Mouse (Mus musculus) heart, postnatal 0 days (tissue): ENCODE measurements at regions not wholly inside any gene's neighbourhood (a gene's known extent, or its start where the extent isn't known, plus 50 kb on each side); places are given as distances from the start of the nearest gene placed in this dataset.
A peak's percentile ranks its signal among the peaks of the same experiment; 100 is the strongest.

Experiments
- ATAC-seq: fragments of 200-750 bp; cut with Nextera tagmentation; 2 replicates; pipeline ENCODE4 v1.8.0; 2017; ENCODE audit warnings: low read depth, moderate number of reproducible peaks, moderate library complexity; ENCODE audit not compliant: insufficient read depth
- DNase-seq: peaks from one replicate; pipeline ENCODE4 v3.0.0-alpha.2; 2016; ENCODE audit warnings: low spot score
- H3K27ac ChIP-seq: fragments of 300-500 bp; sonication (generic); 2 replicates; pipeline ENCODE4 v1.5.1; 2014; ENCODE audit warnings: low read depth, mild to moderate bottlenecking
- H3K27me3 ChIP-seq: fragments of 300-500 bp; sonication (generic); 2 replicates; pipeline ENCODE4 v1.6.1; 2014; ENCODE audit warnings: low read length, mixed read lengths; ENCODE audit not compliant: control insufficient read depth, insufficient read depth
- H3K36me3 ChIP-seq: fragments of 300-500 bp; sonication (generic); replicated peaks from 2 replicates; pipeline ENCODE4 v1.6.1; 2014; ENCODE audit warnings: low read length, mixed read lengths; ENCODE audit not compliant: control insufficient read depth, insufficient read depth
- H3K4me1 ChIP-seq: fragments of 300-500 bp; sonication (generic); 2 replicates; pipeline ENCODE4 v1.6.1; 2014; ENCODE audit warnings: antibody characterized with exemption; ENCODE audit not compliant: control insufficient read depth, insufficient read depth
- H3K4me2 ChIP-seq: fragments of 300-500 bp; sonication (generic); 2 replicates; pipeline ENCODE4 v1.6.1; 2014; ENCODE audit warnings: low read depth, mild to moderate bottlenecking, low read length, moderate library complexity
- H3K4me3 ChIP-seq: fragments of 300-500 bp; sonication (generic); 2 replicates; pipeline ENCODE4 v1.5.1; 2014; ENCODE audit warnings: low read depth, low read length
- H3K9ac ChIP-seq: fragments of 300-500 bp; sonication (generic); replicated peaks from 2 replicates; pipeline ENCODE4 v1.6.1; 2014; ENCODE audit warnings: low read depth, low read length, mixed read lengths
- H3K9me3 ChIP-seq: fragments of 300-500 bp; sonication (generic); replicated peaks from 2 replicates; pipeline ENCODE4 v1.6.1; 2016; ENCODE audit warnings: low read length; ENCODE audit not compliant: control insufficient read depth
- CTCF ChIP-seq: IDR thresholded peaks from 2 replicates; pipeline ENCODE4 v1.5.1; 2016; ENCODE audit warnings: antibody characterized with exemption, control low read depth, low read depth
- EP300 ChIP-seq: IDR thresholded peaks from 2 replicates; pipeline ENCODE4 v1.6.1; 2016; ENCODE audit warnings: antibody characterized with exemption, low read depth
- WGBS: fragments of 180-500 bp; shearing (Covaris S2); extraction: QIAGEN DNeasy Blood & Tissue Kit; methylation state at CpG from one replicate; pipeline ENCODE4 v1.1.7; 2014; 5-methylcytosine and 5-hydroxymethylcytosine counted together

GRCm38 (mm10) chr13:80611937-80612336, 271.2 kb upstream of the Arrdc3 start:
- 76% methylated on average over 11 of the region's 11 CpGs for WGBS
- Histone ChIP-seq H3K36me3 (no peaks in the 10 kb centered on the region), H3K9ac (no peak overlapping the region), H3K27ac (no peak overlapping the region), H3K4me1 (no peaks in the 10 kb centered on the region), H3K4me3 (no peak overlapping the region), H3K27me3 (no peaks in the 10 kb centered on the region), H3K9me3 (no peaks in the 10 kb centered on the region), H3K4me2 (no peak overlapping the region)
- ATAC-seq: no peak
- DNase-seq: no peak
- no peak for TF ChIP-seq EP300
- no peak for TF ChIP-seq CTCF

- Histone ChIP-seq H3K27ac (no peak overlapping the region), H3K4me2 (no peak overlapping the region), H3K4me1 (no peaks in the 10 kb centered on the region), H3K9ac (no peak overlapping the region), H3K9me3 (no peaks in the 10 kb centered on the region), H3K36me3 (no peaks in the 10 kb centered on the region), H3K4me3 (no peak overlapping the region), H3K27me3 (no peaks in the 10 kb centered on the region)
- TF ChIP-seq CTCF (no peak), EP300 (no peak)
- ATAC-seq: no peak
- DNase-seq: no peak
- WGBS: 66% methylated on average over 9 of the region's 9 CpGs
Measured at GRCm38 (mm10) chr13:80613167-80613883, 269.9 kb upstream of the Arrdc3 start.

GRCm38 (mm10) chr13:80613884-80614247, 269.3 kb upstream of the Arrdc3 start:
- Histone ChIP-seq H3K4me3 (no peak overlapping the region), H3K9ac (no peak overlapping the region), H3K9me3 (no peaks in the 10 kb centered on the region), H3K36me3 (no peaks in the 10 kb centered on the region), H3K4me1 (no peaks in the 10 kb centered on the region), H3K4me2 (no peak overlapping the region), H3K27me3 (no peaks in the 10 kb centered on the region), H3K27ac (no peak overlapping the region)
- no peak for TF ChIP-seq EP300
- peak; percentile 36 for TF ChIP-seq CTCF
- 10% methylated on average over 1 of the region's 1 CpGs for whole genome bisulfite sequencing
- peak; percentile 48 for DNase-seq
- no peak for ATAC-seq

- Histone ChIP-seq H3K9me3 (no peaks in the 10 kb centered on the region), H3K27me3 (no peaks in the 10 kb centered on the region), H3K4me1 (no peaks in the 10 kb centered on the region), H3K4me2 (no peak overlapping the region), H3K27ac (no peak overlapping the region), H3K4me3 (no peak overlapping the region), H3K36me3 (no peaks in the 10 kb centered on the region), H3K9ac (no peak overlapping the region)
- DNase-seq: no peak
- TF ChIP-seq CTCF: no peak
- no peak for TF ChIP-seq EP300
- no peak for ATAC-seq
- WGBS: 57% methylated on average over 5 of the region's 5 CpGs
Measured at GRCm38 (mm10) chr13:80614971-80615370, 268.2 kb upstream of the Arrdc3 start.

GRCm38 (mm10) chr13:80623005-80623404, 260.2 kb upstream of the Arrdc3 start:
- WGBS: 51% methylated on average over 2 of the region's 2 CpGs

GRCm38 (mm10) chr13:80641334-80641733, 241.8 kb upstream of the Arrdc3 start:
- Histone ChIP-seq H3K9ac (no peak overlapping the region), H3K4me2 (no peak overlapping the region), H3K9me3 (no peaks in the 10 kb centered on the region), H3K4me1 (no peaks in the 10 kb centered on the region), H3K27ac (no peak overlapping the region), H3K4me3 (no peak overlapping the region), H3K27me3 (no peaks in the 10 kb centered on the region), H3K36me3 (no peaks in the 10 kb centered on the region)
- 51% methylated on average over 2 of the region's 2 CpGs for WGBS
- no peak for DNase-seq
- TF ChIP-seq EP300 (no peak), CTCF (no peak)
- ATAC-seq: no peak

More at GRCm38 (mm10) chr13:80623005-80623404, 260.2 kb upstream of the Arrdc3 start:
- Histone ChIP-seq H3K36me3 (no peaks in the 10 kb centered on the region), H3K27me3 (no peaks in the 10 kb centered on the region), H3K9me3 (no peaks in the 10 kb centered on the region), H3K4me3 (no peak overlapping the region), H3K9ac (no peak overlapping the region), H3K27ac (no peak overlapping the region), H3K4me2 (no peak overlapping the region), H3K4me1 (no peaks in the 10 kb centered on the region)
- DNase-seq (no peak), ATAC-seq (no peak)
- TF ChIP-seq CTCF: no peak
- no peak for TF ChIP-seq EP300
